Mouse (Mus musculus) ES-Bruce4 (cell line): ENCODE data around the gene Pcolce2.

ENCODE experiments used
- CTCF ChIP-seq: IDR thresholded peaks from one replicate; pipeline ENCODE4 v1.8.1; 2011; ENCODE audit warnings: low read depth, low read length
- EP300 ChIP-seq: IDR thresholded peaks from 2 replicates; pipeline ENCODE4 v1.6.1; 2011; ENCODE audit warnings: low read depth, low read length; ENCODE audit not compliant: insufficient read depth
- POLR2A ChIP-seq: IDR thresholded peaks from one replicate; pipeline ENCODE4 v1.8.1; 2011; ENCODE audit warnings: low read length; ENCODE audit not compliant: insufficient read depth

GRCm38 (mm10) chr9:95613426-95614127 is 23.8 kb upstream of the Pcolce2 start:
- no peak for TF ChIP-seq POLR2A
- no peak for TF ChIP-seq CTCF
- no peak for TF ChIP-seq EP300
